Mouse (Mus musculus) hindbrain, embryonic 15.5 days (tissue): ENCODE measurements at regions not wholly inside any gene's neighbourhood (a gene's known extent, or its start where the extent isn't known, plus 50 kb on each side); places are given as distances from the start of the nearest gene placed in this dataset.

Experiments
- ATAC-seq: fragments of 200-750 bp; cut with Nextera tagmentation; 2 replicates; pipeline ENCODE4 v1.8.0; 2017; ENCODE audit warnings: low read depth, moderate number of reproducible peaks, moderate TSS enrichment; ENCODE audit not compliant: low FRiP score
- H3K27ac ChIP-seq: fragments of 300-500 bp; sonication (generic); replicated peaks from 2 replicates; pipeline ENCODE4 v1.5.1; 2015; ENCODE audit warnings: mild to moderate bottlenecking, inconsistent platforms
- H3K27me3 ChIP-seq: fragments of 300-500 bp; sonication (generic); 2 replicates; pipeline ENCODE4 v1.6.1; 2015; ENCODE audit warnings: control low read depth, inconsistent platforms
- H3K36me3 ChIP-seq: fragments of 300-500 bp; sonication (generic); 2 replicates; pipeline ENCODE4 v1.6.1; 2015; ENCODE audit warnings: control low read depth, inconsistent platforms
- H3K4me1 ChIP-seq: fragments of 300-500 bp; sonication (generic); replicated peaks from 2 replicates; pipeline ENCODE4 v1.6.1; 2015; ENCODE audit warnings: control low read depth, inconsistent platforms
- H3K4me2 ChIP-seq: fragments of 300-500 bp; sonication (generic); 2 replicates; pipeline ENCODE4 v1.6.1; 2015; ENCODE audit warnings: moderate library complexity, mild to moderate bottlenecking, inconsistent platforms
- H3K4me3 ChIP-seq: fragments of 300-500 bp; sonication (generic); 2 replicates; pipeline ENCODE4 v1.5.1; 2015; ENCODE audit warnings: mild to moderate bottlenecking, inconsistent platforms
- H3K9ac ChIP-seq: fragments of 300-500 bp; sonication (generic); 2 replicates; pipeline ENCODE4 v1.6.1; 2015; ENCODE audit warnings: inconsistent platforms
- H3K9me3 ChIP-seq: fragments of 300-500 bp; sonication (generic); 2 replicates; pipeline ENCODE4 v1.6.1; 2016; ENCODE audit warnings: control low read depth, inconsistent platforms
- WGBS: fragments of 180-500 bp; shearing (Covaris S2); methylation state at CpG from one replicate; pipeline ENCODE4 v1.1.7; 2015; 5-methylcytosine and 5-hydroxymethylcytosine counted together

- ATAC-seq, result no peak
- Histone ChIP-seq H3K36me3 (no peaks in the 10 kb centered on the region), H3K4me3 (no peak overlapping the region), H3K4me1 (no peaks in the 10 kb centered on the region), H3K9me3 (no peaks in the 10 kb centered on the region), H3K9ac (no peak overlapping the region), H3K27me3 (no peaks in the 10 kb centered on the region), H3K27ac (no peak overlapping the region), H3K4me2 (no peak overlapping the region)
- 78% methylated on average over 4 of the region's 4 CpGs for WGBS
Measured at GRCm38 (mm10) chr15:63299311-63299710, 545.7 kb downstream of the Gsdmc2 start.

- H3K27me3 ChIP-seq, result no peaks in the 10 kb centered on the region
- H3K4me1 ChIP-seq, result no peaks in the 10 kb centered on the region
- no peaks in the 10 kb centered on the region for H3K9me3 ChIP-seq
- H3K27ac ChIP-seq, result no peak overlapping the region
- H3K4me2 ChIP-seq, result no peak overlapping the region
- H3K36me3 ChIP-seq, result no peaks in the 10 kb centered on the region
- no peak overlapping the region for H3K4me3 ChIP-seq
- no peak for ATAC-seq
- no peak overlapping the region for H3K9ac ChIP-seq
Measured at GRCm38 (mm10) chr15:63288534-63288933, 556.4 kb downstream of the Gsdmc2 start.

GRCm38 (mm10) chr15:63286026-63286425 lies 559.0 kb downstream of the Gsdmc2 start:
- no peaks in the 10 kb centered on the region for H3K4me1 ChIP-seq
- no peaks in the 10 kb centered on the region for H3K36me3 ChIP-seq
- no peak overlapping the region for H3K27ac ChIP-seq
- no peak overlapping the region for H3K9ac ChIP-seq
- H3K4me3 ChIP-seq, result no peak overlapping the region
- H3K4me2 ChIP-seq, result no peak overlapping the region
- WGBS, result 93% methylated on average over 1 of the region's 1 CpGs
- no peaks in the 10 kb centered on the region for H3K27me3 ChIP-seq
- H3K9me3 ChIP-seq, result no peaks in the 10 kb centered on the region
- ATAC-seq, result no peak

- Histone ChIP-seq H3K27ac (no peak overlapping the region), H3K36me3 (no peaks in the 10 kb centered on the region), H3K4me3 (no peak overlapping the region), H3K27me3 (no peaks in the 10 kb centered on the region), H3K4me2 (no peak overlapping the region), H3K4me1 (no peaks in the 10 kb centered on the region), H3K9me3 (no peaks in the 10 kb centered on the region), H3K9ac (no peak overlapping the region)
- ATAC-seq, result no peak
- 91% methylated on average over 2 of the region's 2 CpGs for WGBS
Measured at GRCm38 (mm10) chr15:63270381-63270780, 574.6 kb downstream of the Gsdmc2 start.

- H3K27me3 ChIP-seq, result no peaks in the 10 kb centered on the region
- H3K36me3 ChIP-seq, result no peaks in the 10 kb centered on the region
- no peaks in the 10 kb centered on the region for H3K4me1 ChIP-seq
- H3K27ac ChIP-seq, result no peak overlapping the region
- no peak overlapping the region for H3K4me3 ChIP-seq
- H3K4me2 ChIP-seq, result no peak overlapping the region
- 94% methylated on average over 1 of the region's 1 CpGs for WGBS
- ATAC-seq, result no peak
- H3K9ac ChIP-seq, result no peak overlapping the region
- no peaks in the 10 kb centered on the region for H3K9me3 ChIP-seq
Measured at GRCm38 (mm10) chr15:63265845-63266244, 579.1 kb downstream of the Gsdmc2 start.

DNA sequence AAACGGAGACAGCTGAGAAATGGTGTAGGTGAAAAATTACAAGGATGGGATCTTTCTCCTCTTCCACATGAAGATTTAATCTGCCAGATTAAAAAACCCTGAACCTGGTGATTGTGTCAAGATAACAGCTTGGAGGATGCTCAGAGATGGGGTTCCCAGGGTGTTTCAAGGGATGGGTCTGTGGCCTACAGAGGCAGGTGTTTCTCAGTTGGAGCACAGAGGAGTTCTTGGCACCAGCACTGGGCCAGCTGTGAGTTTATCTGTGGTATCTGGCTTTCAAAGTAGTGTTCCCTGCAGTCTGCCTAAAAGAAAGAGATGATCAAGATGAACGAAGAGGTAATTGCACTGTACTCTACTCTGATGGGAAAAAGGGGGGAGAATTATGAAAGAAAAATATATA lies 589.2 kb downstream of the Gsdmc2 start:
- H3K4me2 ChIP-seq, result no peak overlapping the region
- H3K36me3 ChIP-seq, result no peaks in the 10 kb centered on the region
- no peak for ATAC-seq
- no peak overlapping the region for H3K4me3 ChIP-seq
- no peaks in the 10 kb centered on the region for H3K4me1 ChIP-seq
- no peak overlapping the region for H3K27ac ChIP-seq
- WGBS, result 74% methylated on average over 2 of the region's 2 CpGs
- no peaks in the 10 kb centered on the region for H3K9me3 ChIP-seq
- H3K27me3 ChIP-seq, result no peaks in the 10 kb centered on the region
- H3K9ac ChIP-seq, result no peak overlapping the region

DNA sequence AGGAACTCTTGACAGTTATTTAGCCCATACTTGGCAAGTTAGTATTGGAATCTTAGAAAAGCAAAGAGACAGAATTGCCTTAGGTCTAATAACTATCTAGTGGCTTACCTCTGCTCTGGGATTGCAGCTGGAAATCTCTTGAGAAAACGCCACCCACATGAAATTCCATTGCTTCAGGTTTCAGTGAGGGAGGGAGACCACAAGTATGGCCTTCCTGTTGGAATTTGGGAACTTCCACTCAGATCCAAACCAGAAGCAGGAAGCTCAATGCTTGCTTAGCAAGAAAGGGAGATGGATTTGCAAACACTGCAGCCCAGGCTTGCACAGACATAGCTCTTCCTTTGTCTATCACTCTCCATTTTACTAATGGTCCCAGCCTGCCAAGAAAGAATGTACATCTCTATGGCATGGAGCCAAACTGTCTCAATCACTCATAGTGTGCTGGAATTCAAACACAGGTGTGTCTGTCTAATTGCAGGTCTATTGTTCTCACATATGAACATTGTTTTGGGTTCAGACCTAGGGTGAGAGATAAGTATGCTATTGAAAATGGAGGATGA lies 592.1 kb downstream of the Gsdmc2 start:
- ATAC-seq, result no peak
- H3K36me3 ChIP-seq, result no peaks in the 10 kb centered on the region
- no peaks in the 10 kb centered on the region for H3K9me3 ChIP-seq
- no peaks in the 10 kb centered on the region for H3K27me3 ChIP-seq
- H3K4me2 ChIP-seq, result no peak overlapping the region
- 88% methylated on average over 1 of the region's 1 CpGs for WGBS
- no peak overlapping the region for H3K27ac ChIP-seq
- H3K4me1 ChIP-seq, result no peaks in the 10 kb centered on the region
- H3K9ac ChIP-seq, result no peak overlapping the region
- H3K4me3 ChIP-seq, result no peak overlapping the region

GRCm38 (mm10) chr15:63238601-63239000 lies 606.4 kb downstream of the Gsdmc2 start:
- ATAC-seq, result no peak
- Histone ChIP-seq H3K9ac (no peak overlapping the region), H3K36me3 (no peaks in the 10 kb centered on the region), H3K27ac (no peak overlapping the region), H3K27me3 (no peaks in the 10 kb centered on the region), H3K4me1 (no peaks in the 10 kb centered on the region), H3K9me3 (no peaks in the 10 kb centered on the region), H3K4me2 (no peak overlapping the region), H3K4me3 (no peak overlapping the region)
- 82% methylated on average over 3 of the region's 3 CpGs for WGBS

DNA sequence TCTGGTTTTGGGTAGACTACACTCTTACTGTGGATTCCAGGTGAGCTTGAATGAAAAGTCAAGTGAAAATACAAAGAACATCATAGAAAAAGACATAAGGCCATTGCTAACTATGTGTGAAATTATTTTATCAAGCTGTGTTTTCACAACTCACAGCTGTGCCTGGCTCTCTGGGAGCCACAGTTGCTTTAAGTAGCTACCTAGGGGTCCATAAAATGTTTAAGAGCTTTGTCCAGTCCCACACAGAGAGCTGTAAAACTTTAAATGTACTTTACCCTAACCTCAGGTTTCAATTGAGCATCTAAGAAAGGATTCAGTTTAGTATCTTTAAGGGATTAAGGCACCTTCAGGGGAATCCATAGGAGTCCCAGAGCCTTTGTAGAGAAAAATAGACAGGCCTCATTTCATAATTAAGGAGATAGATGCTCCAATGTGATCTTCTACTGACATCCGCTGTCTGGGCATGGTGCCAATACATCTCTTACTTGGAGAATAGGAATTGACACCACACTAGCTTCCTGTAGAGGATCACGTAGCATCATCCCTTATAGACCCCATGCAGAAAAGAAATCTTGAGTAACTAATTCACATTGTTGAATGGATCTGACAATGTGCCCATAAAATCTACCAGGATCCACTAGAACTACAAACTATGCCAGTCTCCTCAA lies 626.5 kb downstream of the Gsdmc2 start:
- H3K9me3 ChIP-seq, result no peaks in the 10 kb centered on the region
- H3K4me2 ChIP-seq, result no peak overlapping the region
- no peak overlapping the region for H3K9ac ChIP-seq
- no peaks in the 10 kb centered on the region for H3K4me1 ChIP-seq
- no peaks in the 10 kb centered on the region for H3K36me3 ChIP-seq
- 63% methylated on average over 2 of the region's 2 CpGs for WGBS
- no peak overlapping the region for H3K27ac ChIP-seq
- no peak overlapping the region for H3K4me3 ChIP-seq
- ATAC-seq, result no peak
- no peaks in the 10 kb centered on the region for H3K27me3 ChIP-seq

GRCm38 (mm10) chr15:63205150-63205549 lies 639.8 kb downstream of the Gsdmc2 start:
- Histone ChIP-seq H3K4me1 (no peaks in the 10 kb centered on the region), H3K36me3 (no peaks in the 10 kb centered on the region), H3K4me3 (no peak overlapping the region), H3K27me3 (no peaks in the 10 kb centered on the region), H3K27ac (no peak overlapping the region), H3K9ac (no peak overlapping the region), H3K9me3 (no peaks in the 10 kb centered on the region), H3K4me2 (no peak overlapping the region)
- no peak for ATAC-seq
- 81% methylated on average over 1 of the region's 1 CpGs for WGBS

DNA sequence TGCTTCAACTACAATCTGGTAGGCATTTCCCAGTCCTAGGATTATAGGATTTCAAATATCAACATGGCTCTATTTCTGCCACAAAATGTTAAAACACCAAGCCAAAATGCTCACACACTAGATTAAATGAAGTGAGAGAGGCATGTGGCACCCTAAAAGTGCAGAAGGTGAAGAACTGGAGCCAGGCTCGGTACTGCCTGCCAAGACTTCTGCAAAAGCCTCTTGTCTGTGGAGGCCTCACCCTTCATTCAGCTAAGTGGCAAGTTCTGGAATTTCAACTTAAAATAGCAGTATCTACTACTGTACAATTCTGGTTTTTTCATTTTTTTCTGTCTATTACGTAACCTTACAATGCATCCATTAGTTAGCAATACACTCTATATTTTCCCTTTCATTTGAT lies 649.9 kb downstream of the Gsdmc2 start:
- Histone ChIP-seq H3K4me2 (no peak overlapping the region), H3K4me3 (no peak overlapping the region), H3K4me1 (no peaks in the 10 kb centered on the region), H3K27me3 (no peaks in the 10 kb centered on the region), H3K9me3 (no peaks in the 10 kb centered on the region), H3K36me3 (no peaks in the 10 kb centered on the region), H3K27ac (no peak overlapping the region), H3K9ac (no peak overlapping the region)
- WGBS, result 87% methylated on average over 2 of the region's 2 CpGs
- no peak for ATAC-seq

GRCm38 (mm10) chr15:63194492-63194797 lies 650.5 kb downstream of the Gsdmc2 start:
- 33% methylated on average over 1 of the region's 1 CpGs for WGBS
- Histone ChIP-seq H3K27me3 (no peaks in the 10 kb centered on the region), H3K4me2 (no peak overlapping the region), H3K4me3 (no peak overlapping the region), H3K9ac (no peak overlapping the region), H3K4me1 (no peaks in the 10 kb centered on the region), H3K27ac (no peak overlapping the region), H3K9me3 (no peaks in the 10 kb centered on the region), H3K36me3 (no peaks in the 10 kb centered on the region)
- ATAC-seq, result no peak
